Mouse (Mus musculus): ENCODE measurements around the gene Ift140. TPM values are rescaled to one million over a fixed set of nuclear protein-coding genes. Genes with fewer than 3 reads are reported as not detected.

The Ift140 gene
- polyA plus RNA-seq, 1 experiment = 23.6 TPM

- no peak for DNase-seq (ENCODE audit: extremely low spot score in 1 of 2, low spot score in 1 of 2)
Measured at GRCm38 (mm10) chr17:25068690-25069089, 52.8 kb downstream of the Ift140 start.

DNA sequence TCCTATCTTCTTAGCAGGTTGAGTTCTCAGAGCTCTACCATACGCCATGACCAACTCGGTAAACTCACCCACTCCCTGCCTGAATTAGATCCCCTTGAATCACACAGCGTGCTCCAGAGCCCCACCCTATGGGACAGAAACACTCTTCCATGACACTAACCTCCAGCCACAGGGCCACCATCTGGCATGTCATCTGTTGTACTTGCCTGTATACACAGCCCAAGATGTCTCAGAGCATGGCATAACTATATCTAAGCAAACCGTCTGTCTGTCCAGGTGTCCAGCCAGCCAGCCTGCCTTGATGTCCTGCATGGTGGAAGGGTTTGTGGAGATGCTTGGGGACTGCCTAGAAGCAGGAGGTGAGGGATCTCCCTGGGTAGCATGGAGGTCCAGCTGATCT, 61.0 kb downstream of the Ift140 start:
- no peak for DNase-seq (ENCODE audit: extremely low spot score in 1 of 2, low spot score in 1 of 2)

GRCm38 (mm10) chr17:25077771-25078372, 62.0 kb downstream of the Ift140 start:
- peak in 1 of 2 experiments; percentile 40 for DNase-seq (ENCODE audit: extremely low spot score in 1 of 2, low spot score in 1 of 2)

DNA sequence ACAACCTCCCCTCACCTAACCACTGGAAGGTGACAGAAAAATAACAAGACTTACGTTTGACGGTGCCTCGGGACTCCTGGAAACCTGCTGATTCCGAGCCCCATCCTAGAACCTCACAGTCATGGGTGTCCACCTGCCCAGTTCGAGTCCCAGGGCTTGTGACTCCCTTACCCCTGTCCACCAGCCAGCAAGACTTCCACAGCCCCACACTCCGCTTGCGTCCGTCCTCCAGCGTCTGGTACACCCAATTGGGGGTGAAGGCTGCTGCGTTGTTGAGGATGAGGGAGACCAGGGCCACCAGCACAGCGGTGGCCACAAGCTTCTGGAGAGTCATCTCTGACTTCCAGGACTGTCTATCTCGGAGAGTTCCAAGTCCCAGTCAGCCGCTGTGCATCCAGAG, 64.3 kb downstream of the Ift140 start:
- no peak for DNase-seq (ENCODE audit: extremely low spot score in 1 of 2, low spot score in 1 of 2)

DNA sequence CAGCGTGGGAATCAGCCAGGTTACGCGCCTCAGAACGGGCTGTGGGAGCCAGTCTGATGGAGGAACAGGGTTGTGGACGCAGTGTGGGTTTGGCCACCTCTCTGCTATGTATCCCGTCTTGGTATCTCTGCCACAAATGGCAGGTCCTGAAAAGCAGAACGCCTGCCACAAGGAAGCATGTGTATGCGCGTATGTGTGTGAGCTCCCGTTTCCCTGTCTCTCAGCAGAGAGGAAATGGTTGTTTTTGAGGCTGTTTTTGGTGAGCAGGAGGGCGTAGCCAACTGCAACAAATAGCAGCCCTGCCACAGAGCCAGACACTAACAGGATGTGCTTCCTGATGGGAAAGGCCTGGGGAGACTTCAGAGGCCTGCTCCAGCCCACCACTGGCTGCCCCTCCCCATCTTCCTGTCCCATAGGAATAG, 65.1 kb downstream of the Ift140 start:
- DNase-seq (ENCODE audit: extremely low spot score in 1 of 2, low spot score in 1 of 2) = no peak

GRCm38 (mm10) chr17:25082081-25082847, 66.4 kb downstream of the Ift140 start:
- peak; percentile 32 to 41 for DNase-seq (ENCODE audit: extremely low spot score in 1 of 2, low spot score in 1 of 2)

GRCm38 (mm10) chr17:25082887-25083286, 67.0 kb downstream of the Ift140 start:
- DNase-seq (ENCODE audit: extremely low spot score in 1 of 2, low spot score in 1 of 2) = no peak

DNA sequence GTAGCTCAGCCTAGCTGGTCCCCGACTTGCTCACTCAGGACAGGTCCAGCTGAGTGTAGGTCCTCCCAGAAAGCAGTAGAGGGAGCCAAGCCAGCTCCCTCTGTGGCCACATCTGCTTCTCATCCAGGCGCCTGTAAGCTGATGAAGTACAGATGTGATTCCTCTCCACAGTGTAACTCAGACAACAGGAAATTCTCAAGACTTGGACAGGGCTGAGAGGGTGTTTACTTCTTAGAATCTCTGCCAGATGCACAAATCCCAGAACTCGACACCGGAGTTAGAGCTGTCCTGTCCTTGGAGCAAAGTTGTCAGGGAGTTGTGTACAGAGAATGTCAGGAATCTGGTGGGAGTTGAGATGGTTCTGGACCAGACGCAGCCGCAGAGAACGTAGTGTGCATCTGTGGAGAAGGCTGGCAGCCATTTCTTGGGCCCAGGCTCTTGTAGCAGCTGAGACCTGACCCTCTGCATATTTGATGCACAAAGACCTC, 67.6 kb downstream of the Ift140 start, which contains the start of gene Tmem204:
Gene Tmem204, minus strand, starts transcription at position 148 of the 488 bp plus-strand sequence.
- DNase-seq (ENCODE audit: extremely low spot score in 1 of 2, low spot score in 1 of 2) = no peak

DNA sequence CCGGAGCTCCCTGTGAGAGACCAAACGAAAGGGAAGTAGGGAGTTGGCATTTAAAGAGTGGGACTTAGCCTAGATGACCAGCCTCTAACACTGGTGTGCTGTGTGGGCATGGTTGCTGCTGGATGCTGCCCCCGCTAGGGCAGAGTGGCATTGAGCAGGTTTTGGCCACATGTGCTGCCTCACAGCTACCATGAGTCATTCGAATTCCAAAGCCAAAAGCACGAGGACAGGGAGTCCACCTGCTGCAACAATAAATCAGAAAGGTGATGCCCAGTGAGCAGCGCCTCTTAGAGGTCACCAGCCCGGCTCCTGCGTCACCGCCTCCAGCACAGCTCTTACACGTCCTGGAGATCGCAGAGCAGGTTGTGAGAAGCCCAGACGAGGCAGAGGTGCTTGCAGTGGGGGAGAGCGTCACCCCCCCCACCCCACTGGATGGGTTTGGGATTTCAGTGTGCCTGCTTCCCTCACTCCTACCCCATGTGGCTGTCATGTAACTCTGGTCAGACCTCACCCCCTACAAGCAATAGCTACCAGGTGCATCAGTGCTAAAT, 69.0 kb downstream of the Ift140 start:
- no peak for DNase-seq (ENCODE audit: extremely low spot score in 1 of 2, low spot score in 1 of 2)

DNA sequence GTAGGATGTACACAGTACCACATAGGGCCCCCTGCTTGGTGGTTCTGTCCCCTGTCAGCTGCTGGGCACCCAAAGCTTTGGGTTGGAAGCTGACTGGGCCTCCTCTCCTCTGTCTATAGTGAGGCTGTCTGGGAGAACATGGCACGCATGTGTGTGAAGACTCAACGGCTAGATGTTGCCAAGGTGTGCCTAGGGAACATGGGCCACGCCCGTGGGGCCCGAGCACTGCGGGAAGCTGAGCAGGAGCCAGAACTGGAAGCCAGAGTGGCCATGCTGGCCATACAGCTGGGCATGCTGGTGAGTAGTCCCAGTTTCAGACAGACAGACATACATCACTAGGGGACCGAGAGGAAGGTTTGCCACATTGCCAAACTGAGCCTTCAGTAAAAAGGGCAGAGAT, 70.8 kb downstream of the Ift140 start:
- DNase-seq (ENCODE audit: extremely low spot score in 1 of 2, low spot score in 1 of 2) = no peak

- DNase-seq (ENCODE audit: extremely low spot score in 1 of 2, low spot score in 1 of 2) = no peak
Measured at GRCm38 (mm10) chr17:25089158-25089557, 73.3 kb downstream of the Ift140 start.

DNA sequence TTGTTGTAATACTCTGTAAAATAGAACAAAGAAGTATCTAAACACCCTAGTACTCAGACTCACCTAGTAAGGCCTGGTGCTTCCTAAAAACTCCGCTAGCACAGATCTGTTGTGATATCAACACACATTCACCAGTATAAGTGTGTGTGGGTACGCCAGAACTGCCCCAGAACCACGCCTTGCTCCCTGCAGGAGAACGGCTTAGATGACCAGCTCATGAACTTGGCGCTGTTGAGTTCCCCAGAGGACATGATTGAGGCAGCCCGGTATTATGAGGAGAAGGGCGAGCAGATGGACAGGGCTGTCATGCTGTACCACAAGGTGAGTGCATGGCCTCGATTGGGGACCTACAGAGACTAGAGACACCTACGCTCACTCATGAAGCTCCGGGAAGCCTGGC, 74.6 kb downstream of the Ift140 start:
- DNase-seq (ENCODE audit: extremely low spot score in 1 of 2, low spot score in 1 of 2) = no peak

DNA sequence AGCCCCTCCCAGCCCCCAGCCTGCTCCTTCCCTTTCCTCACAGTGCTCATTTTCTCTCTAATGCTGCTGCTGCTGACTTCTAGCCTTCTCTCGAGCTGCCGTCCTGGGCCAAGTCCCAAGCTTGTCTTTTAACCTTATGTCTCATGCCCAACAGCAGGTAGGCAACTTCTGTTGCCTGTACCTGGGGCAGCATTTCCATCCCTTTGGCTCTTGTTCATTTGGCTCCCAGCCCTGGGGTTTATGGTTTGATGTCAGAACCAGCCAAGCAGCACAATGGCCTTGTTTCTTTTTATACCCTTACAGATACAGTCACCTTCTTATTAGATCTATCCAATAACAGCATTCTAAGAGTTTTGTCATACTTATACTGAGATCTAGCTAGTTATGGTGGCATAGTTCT, 80.3 kb downstream of the Ift140 start:
- DNase-seq (ENCODE audit: extremely low spot score in 1 of 2, low spot score in 1 of 2) = no peak

DNA sequence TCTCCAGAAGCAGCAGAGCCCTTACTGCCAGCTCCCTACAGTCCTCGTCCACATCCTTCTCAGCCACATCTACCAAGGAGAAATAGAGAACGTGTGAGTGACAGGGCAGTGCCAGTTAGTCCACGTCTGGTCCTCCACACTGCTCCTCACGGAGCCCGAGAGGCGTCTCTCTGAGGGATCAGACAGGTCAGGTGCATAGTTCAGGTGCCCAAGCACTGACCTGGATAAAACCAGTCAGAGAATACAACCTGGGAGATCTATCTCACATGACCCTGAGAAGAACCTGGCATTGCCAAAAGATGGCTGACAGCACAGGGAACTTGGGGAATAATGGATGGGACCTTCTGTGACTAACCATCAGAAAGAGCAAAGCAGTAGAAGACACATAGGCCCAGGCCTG, 84.2 kb downstream of the Ift140 start:
- no peak for DNase-seq (ENCODE audit: extremely low spot score in 1 of 2, low spot score in 1 of 2)

DNA sequence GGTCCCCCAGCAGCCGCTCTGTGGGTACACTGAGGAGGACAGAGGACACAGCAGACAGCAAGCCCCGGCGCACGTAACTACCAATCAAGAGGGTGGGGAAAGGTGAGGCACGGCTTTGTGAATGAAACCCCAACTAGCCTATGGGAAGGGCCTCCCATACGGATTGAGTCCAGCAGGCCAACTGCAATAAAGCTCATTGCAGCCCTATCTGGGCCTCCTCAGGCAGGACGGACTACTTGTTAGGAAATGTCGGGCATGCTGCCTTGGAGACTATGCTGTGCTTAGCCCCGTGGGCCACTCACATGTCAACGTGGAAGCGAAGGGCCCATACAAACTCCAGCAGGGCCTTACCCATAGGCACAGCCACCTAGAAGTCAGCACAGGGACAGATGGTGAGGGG, 85.5 kb downstream of the Ift140 start:
- DNase-seq (ENCODE audit: extremely low spot score in 1 of 2, low spot score in 1 of 2) = no peak

GRCm38 (mm10) chr17:25107786-25108185, 91.9 kb downstream of the Ift140 start:
- no peak for DNase-seq (ENCODE audit: extremely low spot score in 1 of 2, low spot score in 1 of 2)

DNA sequence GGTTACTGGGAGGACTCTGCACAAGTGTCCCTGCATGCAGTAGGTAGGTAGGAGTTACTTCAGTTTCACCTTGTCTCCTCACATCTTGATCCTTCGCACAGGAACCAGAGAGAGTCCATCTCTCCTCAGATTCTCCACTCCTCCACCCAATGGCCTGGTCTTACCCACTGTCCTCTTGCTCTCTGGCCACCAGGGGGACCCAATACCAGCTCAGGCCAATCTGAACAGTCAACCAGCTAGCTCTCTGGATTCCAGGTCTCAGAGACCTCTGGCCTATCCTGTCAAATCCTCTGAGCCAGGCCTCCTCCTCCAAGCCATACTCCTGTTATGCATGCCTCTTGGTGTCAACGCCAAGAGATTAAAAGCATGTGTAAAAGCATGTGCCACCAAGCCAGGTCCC, 93.7 kb downstream of the Ift140 start:
- DNase-seq (ENCODE audit: extremely low spot score in 1 of 2, low spot score in 1 of 2) = peak in 1 of 2 experiments; percentile 26

DNA sequence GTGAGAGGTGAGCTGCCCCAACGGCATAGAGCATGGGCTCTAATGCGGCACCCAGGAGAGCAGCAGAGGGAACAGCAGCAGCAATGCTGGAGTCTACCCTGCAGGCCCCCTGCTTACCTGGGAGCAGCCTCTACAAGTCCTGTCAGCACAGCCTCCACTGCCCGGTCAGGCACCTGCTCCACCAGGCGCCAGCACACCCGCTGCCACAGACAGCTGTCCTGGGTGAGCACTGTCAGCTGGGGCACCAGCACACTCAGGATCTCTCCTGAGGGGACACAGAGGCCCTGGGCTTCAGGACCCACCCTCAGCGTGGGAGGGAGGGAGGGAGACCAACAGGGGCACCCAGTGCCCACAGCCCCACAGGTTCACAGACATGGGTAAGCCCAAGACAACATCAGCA, 94.7 kb downstream of the Ift140 start:
- DNase-seq (ENCODE audit: extremely low spot score in 1 of 2, low spot score in 1 of 2) = no peak

GRCm38 (mm10) chr17:25111220-25111619, 95.3 kb downstream of the Ift140 start:
- DNase-seq (ENCODE audit: extremely low spot score in 1 of 2, low spot score in 1 of 2) = no peak

DNA sequence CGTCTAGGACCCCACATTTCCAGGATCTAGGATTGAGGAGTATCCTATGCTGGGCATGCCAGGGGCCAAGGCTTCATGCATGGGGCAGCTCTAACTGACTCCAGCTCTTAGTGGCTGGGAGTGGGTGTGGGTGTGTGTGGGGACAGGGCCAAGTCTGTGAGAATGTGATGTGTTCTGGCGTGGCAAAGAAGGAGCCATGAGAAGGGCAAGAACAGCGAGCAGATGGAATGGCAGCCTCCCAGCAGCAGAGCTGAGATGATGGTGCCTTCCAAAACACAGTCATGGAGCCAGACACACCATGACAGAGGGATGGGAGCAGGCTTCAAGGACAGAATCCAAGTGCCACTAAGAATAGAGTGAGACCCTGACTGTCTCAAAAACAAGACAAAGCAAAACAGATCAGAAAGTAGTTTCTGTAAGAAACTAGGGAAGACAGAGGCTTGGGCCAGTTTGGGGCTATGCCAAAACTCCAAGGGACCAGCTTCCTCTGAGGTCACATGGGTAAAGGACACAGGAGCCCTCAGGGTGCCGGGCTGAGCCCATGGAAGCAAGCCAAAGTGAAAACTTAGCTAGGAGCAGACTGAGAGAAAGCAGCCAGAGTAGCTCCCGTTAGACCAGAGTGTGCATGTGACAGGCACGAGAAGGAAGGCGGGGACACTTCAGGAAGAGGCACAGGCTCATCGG, 96.0 kb downstream of the Ift140 start:
- DNase-seq (ENCODE audit: extremely low spot score in 1 of 2, low spot score in 1 of 2) = peak; percentile 52 to 58

DNA sequence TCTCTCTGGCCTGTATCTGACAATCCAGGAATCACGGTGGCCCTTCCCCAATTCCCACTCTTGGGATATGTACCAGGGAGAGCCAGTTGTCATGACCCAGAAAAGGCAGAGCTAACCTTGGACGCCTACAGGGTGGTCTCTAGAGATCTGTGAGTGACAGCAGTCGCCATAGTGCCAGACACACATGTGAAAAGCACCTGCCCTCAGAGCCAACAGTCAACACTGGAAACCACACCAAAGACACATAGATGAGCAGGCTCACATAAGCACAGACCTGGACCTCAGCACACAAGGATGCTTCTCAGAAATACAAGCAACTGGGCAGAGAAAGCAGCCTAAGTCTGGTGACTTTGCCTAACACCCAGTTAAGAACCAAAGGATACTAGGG, 96.5 kb downstream of the Ift140 start:
- no peak for DNase-seq (ENCODE audit: extremely low spot score in 1 of 2, low spot score in 1 of 2)
